Mouse (Mus musculus): ENCODE measurements around the gene Rap1b. TPM values are rescaled to one million over a fixed set of nuclear protein-coding genes. Genes with fewer than 3 reads are reported as not detected.

Gene Rap1b
- polyA plus RNA-seq, 1 experiment from 2014 or later = 202 TPM

DNA sequence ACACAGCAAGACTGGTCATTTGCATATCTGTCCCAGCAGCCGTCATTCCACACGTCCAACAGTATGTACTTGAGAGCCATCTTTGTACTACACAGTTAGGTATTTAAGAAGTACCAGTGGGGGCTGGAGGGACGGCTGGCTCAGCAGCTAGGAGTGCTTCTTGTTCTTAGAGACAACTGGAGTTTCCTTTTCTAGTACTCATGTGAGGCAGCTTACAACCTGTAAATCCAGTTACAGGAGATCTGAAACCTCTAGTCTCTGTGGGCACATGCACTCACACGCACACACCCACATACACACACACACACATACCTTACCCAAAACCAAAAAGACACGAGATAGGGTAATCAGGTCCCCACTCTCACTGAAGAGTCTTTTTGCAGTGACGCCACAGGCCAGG is 18.9 kb upstream of the Rap1b start:
- Histone ChIP-seq H3K4me2 (ENCODE audit: low read depth, low read length) (no peak overlapping the region), H3K4me1 (ENCODE audit: control insufficient read depth, insufficient read depth, low read length) (no peaks in the 10 kb centered on the region), H3K27ac (replicated peaks; ENCODE audit: low read depth, low read length) (no peak overlapping the region), H3K9me3 (ENCODE audit: control insufficient read depth, low read length) (no peaks in the 10 kb centered on the region), H3K27me3 (replicated peaks; ENCODE audit: control insufficient read depth, insufficient read depth, low read length) (no peaks in the 10 kb centered on the region), H3K36me3 (ENCODE audit: control insufficient read depth, insufficient read depth, low read length) (no peaks in the 10 kb centered on the region), H3K9ac (ENCODE audit: low read depth, low read length) (no peak overlapping the region), H3K4me3 (ENCODE audit: low read depth, low read length) (no peak overlapping the region)
- WGBS = 72% methylated on average over 6 of the region's 6 CpGs
- ATAC-seq (ENCODE audit: low read depth) (0 out of 2 replicates have a peak, but pooled peaks have one; percentile 28), DNase-seq (ENCODE audit: low spot score) (peak; percentile 47)

DNA sequence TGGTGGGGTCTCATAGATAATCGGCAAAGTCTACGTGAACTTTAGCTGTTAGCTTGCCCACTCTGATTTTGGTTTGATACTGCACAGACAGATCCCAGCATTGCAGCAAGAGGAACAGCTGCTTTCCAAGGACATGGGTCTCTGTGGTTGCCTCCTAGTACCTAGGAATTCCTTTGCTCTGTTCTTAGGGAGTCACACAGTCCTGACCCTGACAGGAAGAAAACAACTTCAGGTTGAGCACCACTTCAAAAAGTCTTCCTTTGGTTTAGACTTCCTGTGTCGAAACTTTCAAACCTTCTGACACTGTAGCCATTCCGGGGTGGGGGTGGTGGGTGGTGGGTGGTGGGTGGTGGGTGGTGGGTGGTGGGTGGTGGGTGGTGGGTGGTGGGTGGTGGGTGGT is 18.4 kb upstream of the Rap1b start:
- Histone ChIP-seq H3K27ac (replicated peaks; ENCODE audit: low read depth, low read length) (no peak overlapping the region), H3K27me3 (replicated peaks; ENCODE audit: control insufficient read depth, insufficient read depth, low read length) (no peaks in the 10 kb centered on the region), H3K4me1 (ENCODE audit: control insufficient read depth, insufficient read depth, low read length) (no peaks in the 10 kb centered on the region), H3K36me3 (ENCODE audit: control insufficient read depth, insufficient read depth, low read length) (no peaks in the 10 kb centered on the region), H3K4me3 (ENCODE audit: low read depth, low read length) (no peak overlapping the region), H3K9ac (ENCODE audit: low read depth, low read length) (no peak overlapping the region), H3K9me3 (ENCODE audit: control insufficient read depth, low read length) (no peaks in the 10 kb centered on the region), H3K4me2 (ENCODE audit: low read depth, low read length) (no peak overlapping the region)
- ATAC-seq (ENCODE audit: low read depth) (no peak), DNase-seq (ENCODE audit: low spot score) (no peak)
- WGBS = 81% methylated on average over 3 of the region's 4 CpGs

DNA sequence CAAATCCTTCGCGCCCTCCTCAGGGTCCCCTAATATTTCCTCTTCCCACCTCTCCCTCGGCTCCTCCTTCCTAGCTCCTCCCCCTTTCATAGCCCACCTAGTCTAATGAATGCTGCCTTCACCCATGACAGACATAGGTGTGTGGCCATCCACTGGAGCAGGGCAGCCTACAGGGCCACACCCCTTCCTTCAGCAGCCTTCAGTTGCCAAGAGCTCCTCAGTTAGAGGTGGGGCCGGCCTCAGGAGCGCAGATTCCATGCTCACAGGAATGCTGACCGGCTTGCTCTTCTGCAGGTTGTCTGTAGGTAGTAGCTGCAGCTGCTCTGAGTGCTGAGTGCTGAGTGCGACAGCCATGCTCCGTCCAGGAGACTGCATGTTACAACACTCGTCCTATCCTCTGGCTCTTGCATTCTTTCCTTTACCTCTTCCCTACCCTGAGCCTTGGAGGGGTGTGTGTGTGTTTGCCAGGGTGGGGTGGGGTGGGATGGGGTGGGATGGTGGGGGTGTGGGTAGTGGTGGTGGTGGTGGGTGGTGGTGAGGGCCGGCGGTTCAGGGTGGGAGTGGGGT is 16.3 kb upstream of the Rap1b start:
- Histone ChIP-seq H3K9me3 (ENCODE audit: control insufficient read depth, low read length) (no peaks in the 10 kb centered on the region), H3K27me3 (replicated peaks; ENCODE audit: control insufficient read depth, insufficient read depth, low read length) (no peaks in the 10 kb centered on the region), H3K9ac (ENCODE audit: low read depth, low read length) (no peak overlapping the region), H3K4me2 (ENCODE audit: low read depth, low read length) (no peak overlapping the region), H3K27ac (replicated peaks; ENCODE audit: low read depth, low read length) (no peak overlapping the region), H3K4me1 (ENCODE audit: control insufficient read depth, insufficient read depth, low read length) (no peaks in the 10 kb centered on the region), H3K4me3 (ENCODE audit: low read depth, low read length) (no peak overlapping the region), H3K36me3 (ENCODE audit: control insufficient read depth, insufficient read depth, low read length) (no peaks in the 10 kb centered on the region)
- DNase-seq (ENCODE audit: low spot score) (peak; percentile 68), ATAC-seq (ENCODE audit: low read depth) (peak; percentile 83; the same call in 1 of the 2 replicates)
- WGBS = 67% methylated on average over 11 of the region's 11 CpGs

DNA sequence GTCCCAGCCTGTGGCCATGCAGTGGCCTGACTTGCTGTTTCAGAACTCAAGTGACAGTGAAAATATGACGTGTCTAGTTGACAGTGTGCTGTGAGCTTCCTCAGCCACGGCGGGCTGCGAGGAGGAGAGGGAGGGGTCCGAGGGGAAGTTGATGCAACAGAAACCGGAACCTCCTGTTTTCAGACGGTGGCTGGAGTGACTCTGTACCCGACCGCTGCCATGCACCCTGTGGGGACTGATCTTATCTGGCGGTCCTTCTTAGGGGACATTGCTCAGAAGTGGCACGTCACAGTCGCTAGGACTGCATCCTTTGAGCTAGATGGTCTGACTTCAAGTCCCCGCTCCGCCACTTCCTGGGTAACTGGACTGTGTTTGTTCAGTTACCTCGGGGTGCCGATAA is 15.1 kb upstream of the Rap1b start:
- WGBS = 73% methylated on average over 14 of the region's 16 CpGs
- no peaks in the 10 kb centered on the region for H3K4me1 ChIP-seq (ENCODE audit: control insufficient read depth, insufficient read depth, low read length)
- no peak for DNase-seq (ENCODE audit: low spot score)
- H3K9ac ChIP-seq (ENCODE audit: low read depth, low read length) = no peak overlapping the region
- H3K4me2 ChIP-seq (ENCODE audit: low read depth, low read length) = no peak overlapping the region
- no peaks in the 10 kb centered on the region for H3K9me3 ChIP-seq (ENCODE audit: control insufficient read depth, low read length)
- no peaks in the 10 kb centered on the region for H3K27me3 ChIP-seq (replicated peaks; ENCODE audit: control insufficient read depth, insufficient read depth, low read length)
- no peak for ATAC-seq (ENCODE audit: low read depth)
- no peak overlapping the region for H3K27ac ChIP-seq (replicated peaks; ENCODE audit: low read depth, low read length)
- no peak overlapping the region for H3K4me3 ChIP-seq (ENCODE audit: low read depth, low read length)
- no peaks in the 10 kb centered on the region for H3K36me3 ChIP-seq (ENCODE audit: control insufficient read depth, insufficient read depth, low read length)

DNA sequence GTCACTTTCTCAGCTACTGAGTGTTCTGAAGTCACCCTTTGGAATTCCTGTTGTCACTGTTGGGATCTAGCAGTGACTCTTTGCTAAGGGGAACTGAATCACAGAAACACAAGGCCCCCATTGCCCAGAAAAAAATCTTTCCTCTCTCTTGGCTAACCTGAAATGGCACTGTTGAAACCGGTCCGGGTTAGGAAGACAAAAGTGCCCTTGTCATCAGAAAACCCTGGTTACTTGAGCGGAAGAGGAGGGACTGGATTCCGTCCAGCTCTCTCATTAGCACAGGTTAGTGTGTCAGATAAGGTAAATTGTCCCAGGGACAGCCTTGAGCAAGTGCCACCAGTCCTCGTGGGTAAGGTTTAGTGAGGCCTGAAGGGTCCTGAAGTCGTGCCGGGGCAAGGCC is 14.5 kb upstream of the Rap1b start:
- no peak for DNase-seq (ENCODE audit: low spot score)

DNA sequence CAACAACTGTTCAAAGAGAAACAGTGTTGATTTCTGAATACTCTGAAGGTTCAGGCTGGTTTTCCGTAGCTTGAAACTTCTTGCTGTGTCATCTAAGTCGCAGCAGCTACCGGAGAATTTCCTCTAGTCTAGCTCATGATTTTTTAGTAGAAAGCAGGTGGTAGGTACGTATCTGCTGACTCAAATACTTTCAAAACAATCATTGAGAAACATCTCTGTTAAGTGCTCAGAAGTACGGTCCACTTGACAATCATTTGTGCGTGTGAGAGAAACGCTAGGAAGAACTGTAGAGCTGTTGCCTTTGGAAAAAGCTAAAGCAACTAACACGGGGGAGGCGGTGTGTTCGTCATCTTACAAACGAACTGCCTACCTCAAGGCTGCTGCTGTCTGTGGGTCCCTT is 14.0 kb upstream of the Rap1b start:
- no peak overlapping the region for H3K4me2 ChIP-seq (ENCODE audit: low read depth, low read length)
- no peaks in the 10 kb centered on the region for H3K27me3 ChIP-seq (replicated peaks; ENCODE audit: control insufficient read depth, insufficient read depth, low read length)
- H3K4me3 ChIP-seq (ENCODE audit: low read depth, low read length) = no peak overlapping the region
- no peak overlapping the region for H3K9ac ChIP-seq (ENCODE audit: low read depth, low read length)
- 87% methylated on average over 11 of the region's 11 CpGs for WGBS
- H3K27ac ChIP-seq (replicated peaks; ENCODE audit: low read depth, low read length) = no peak overlapping the region
- ATAC-seq (ENCODE audit: low read depth) (no peak), DNase-seq (ENCODE audit: low spot score) (no peak)
- no peaks in the 10 kb centered on the region for H3K4me1 ChIP-seq (ENCODE audit: control insufficient read depth, insufficient read depth, low read length)
- H3K9me3 ChIP-seq (ENCODE audit: control insufficient read depth, low read length) = no peaks in the 10 kb centered on the region
- no peaks in the 10 kb centered on the region for H3K36me3 ChIP-seq (ENCODE audit: control insufficient read depth, insufficient read depth, low read length)

More for the DNA sequence above, 14.5 kb upstream of the Rap1b start:
- Histone ChIP-seq H3K4me3 (ENCODE audit: low read depth, low read length) (no peak overlapping the region), H3K4me1 (ENCODE audit: control insufficient read depth, insufficient read depth, low read length) (no peaks in the 10 kb centered on the region), H3K27ac (replicated peaks; ENCODE audit: low read depth, low read length) (no peak overlapping the region), H3K9ac (ENCODE audit: low read depth, low read length) (no peak overlapping the region), H3K4me2 (ENCODE audit: low read depth, low read length) (no peak overlapping the region), H3K27me3 (replicated peaks; ENCODE audit: control insufficient read depth, insufficient read depth, low read length) (no peaks in the 10 kb centered on the region), H3K36me3 (ENCODE audit: control insufficient read depth, insufficient read depth, low read length) (no peaks in the 10 kb centered on the region), H3K9me3 (ENCODE audit: control insufficient read depth, low read length) (no peaks in the 10 kb centered on the region)
- ATAC-seq (ENCODE audit: low read depth) = no peak
- WGBS = 77% methylated on average over 7 of the region's 7 CpGs

DNA sequence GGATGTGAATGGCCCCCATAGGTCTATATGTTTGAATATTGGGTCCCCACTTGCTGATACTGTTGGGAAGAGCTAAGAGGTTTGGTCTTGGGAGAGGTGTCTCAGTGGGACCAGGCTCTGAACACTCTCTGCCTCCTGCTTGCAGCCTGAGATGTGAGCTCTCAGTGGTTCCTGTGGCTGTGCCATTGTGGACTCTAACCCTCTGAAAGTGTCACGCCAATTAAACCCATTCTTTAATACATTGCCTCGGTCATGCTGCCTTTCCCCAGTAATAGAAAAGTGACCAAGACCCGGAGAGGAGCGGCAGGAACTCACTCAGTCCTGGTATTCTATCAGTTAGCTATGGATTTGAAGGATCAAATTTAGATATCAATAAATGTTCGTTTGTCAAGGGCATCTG is 12.4 kb upstream of the Rap1b start:
- no peak for ATAC-seq (ENCODE audit: low read depth)
- WGBS = 72% methylated on average over 5 of the region's 5 CpGs
- Histone ChIP-seq H3K9ac (ENCODE audit: low read depth, low read length) (no peak overlapping the region), H3K9me3 (ENCODE audit: control insufficient read depth, low read length) (no peaks in the 10 kb centered on the region), H3K4me2 (ENCODE audit: low read depth, low read length) (no peak overlapping the region), H3K4me3 (ENCODE audit: low read depth, low read length) (no peak overlapping the region), H3K36me3 (ENCODE audit: control insufficient read depth, insufficient read depth, low read length) (no peaks in the 10 kb centered on the region), H3K27ac (replicated peaks; ENCODE audit: low read depth, low read length) (no peak overlapping the region), H3K4me1 (ENCODE audit: control insufficient read depth, insufficient read depth, low read length) (no peaks in the 10 kb centered on the region), H3K27me3 (replicated peaks; ENCODE audit: control insufficient read depth, insufficient read depth, low read length) (no peaks in the 10 kb centered on the region)
- DNase-seq (ENCODE audit: low spot score) = no peak

DNA sequence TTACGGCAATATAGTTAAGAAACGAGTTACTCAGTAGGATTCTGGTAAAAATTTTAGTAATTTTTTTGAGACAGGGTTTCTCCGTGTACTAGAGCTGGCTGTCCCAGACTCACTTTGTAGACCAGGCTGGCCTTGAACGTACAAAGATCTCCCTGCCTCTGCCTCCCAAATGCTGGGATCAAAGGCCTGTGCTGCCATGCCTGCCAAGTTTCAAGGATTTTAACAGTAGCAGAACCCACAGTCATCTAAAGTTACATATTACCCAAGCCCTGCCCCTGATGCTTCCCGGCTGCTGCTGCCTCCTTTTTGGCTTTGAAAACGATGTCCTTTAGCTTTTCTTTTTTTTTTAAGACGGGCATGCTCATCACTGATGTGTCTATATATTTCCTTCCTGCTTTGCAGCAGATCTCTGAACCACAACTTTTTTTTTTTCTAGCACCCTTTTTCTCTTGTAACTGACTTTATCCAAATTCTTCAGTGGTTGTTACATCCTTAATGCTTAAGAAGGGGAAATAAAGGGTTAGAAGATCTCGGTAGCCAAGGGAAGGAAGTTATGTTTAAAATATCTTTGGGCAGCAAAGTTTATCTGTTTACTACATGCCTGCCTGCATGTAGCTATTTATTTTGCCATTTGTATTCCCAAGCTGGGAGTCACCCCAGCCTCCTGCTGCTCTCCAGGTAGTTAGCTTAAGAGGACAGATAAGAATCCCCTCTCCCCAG is 10.3 kb upstream of the Rap1b start:
- no peak overlapping the region for H3K9ac ChIP-seq (ENCODE audit: low read depth, low read length)
- ATAC-seq (ENCODE audit: low read depth) (no peak), DNase-seq (ENCODE audit: low spot score) (no peak)
- H3K4me2 ChIP-seq (ENCODE audit: low read depth, low read length) = no peak overlapping the region
- H3K4me3 ChIP-seq (ENCODE audit: low read depth, low read length) = no peak overlapping the region
- no peaks in the 10 kb centered on the region for H3K36me3 ChIP-seq (ENCODE audit: control insufficient read depth, insufficient read depth, low read length)
- 73% methylated on average over 8 of the region's 8 CpGs for WGBS
- no peak overlapping the region for H3K27ac ChIP-seq (replicated peaks; ENCODE audit: low read depth, low read length)
- no peaks in the 10 kb centered on the region for H3K27me3 ChIP-seq (replicated peaks; ENCODE audit: control insufficient read depth, insufficient read depth, low read length)
- no peaks in the 10 kb centered on the region for H3K9me3 ChIP-seq (ENCODE audit: control insufficient read depth, low read length)
- H3K4me1 ChIP-seq (ENCODE audit: control insufficient read depth, insufficient read depth, low read length) = no peaks in the 10 kb centered on the region

DNA sequence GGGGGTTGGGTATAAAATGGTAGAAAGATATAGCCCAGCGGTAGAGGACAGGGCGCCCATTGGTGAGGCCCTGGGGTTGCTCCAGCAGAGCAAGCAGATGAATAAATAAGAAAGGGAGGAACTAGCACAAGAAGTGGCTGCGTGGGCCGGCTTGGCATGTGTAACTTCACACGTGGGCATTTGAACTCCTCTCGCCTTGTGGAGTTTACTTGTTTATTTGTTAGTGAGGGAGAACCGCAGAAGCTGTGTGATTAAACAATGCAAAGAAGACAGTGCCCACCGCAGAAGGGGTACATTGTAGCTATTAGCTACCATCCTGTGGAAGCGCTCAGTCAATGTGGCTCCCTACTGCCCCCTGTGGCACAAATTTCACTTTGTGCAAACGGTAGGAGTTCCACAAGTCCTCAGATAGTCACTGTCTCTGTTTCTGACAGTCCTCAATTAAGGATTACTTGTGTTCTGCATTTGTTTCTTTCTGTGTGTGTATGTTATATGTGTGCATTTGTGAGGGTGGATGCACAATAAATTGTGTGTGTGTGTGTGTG is 6.9 kb upstream of the Rap1b start:
- no peak overlapping the region for H3K4me2 ChIP-seq (ENCODE audit: low read depth, low read length)
- H3K27ac ChIP-seq (replicated peaks; ENCODE audit: low read depth, low read length) = no peak overlapping the region
- 89% methylated on average over 10 of the region's 10 CpGs for WGBS
- no peaks in the 10 kb centered on the region for H3K36me3 ChIP-seq (ENCODE audit: control insufficient read depth, insufficient read depth, low read length)
- ATAC-seq (ENCODE audit: low read depth) = no peak
- no peaks in the 10 kb centered on the region for H3K4me1 ChIP-seq (ENCODE audit: control insufficient read depth, insufficient read depth, low read length)
- no peak overlapping the region for H3K4me3 ChIP-seq (ENCODE audit: low read depth, low read length)
- no peak overlapping the region for H3K9ac ChIP-seq (ENCODE audit: low read depth, low read length)
- DNase-seq (ENCODE audit: low spot score) = no peak
- H3K9me3 ChIP-seq (ENCODE audit: control insufficient read depth, low read length) = no peaks in the 10 kb centered on the region
- H3K27me3 ChIP-seq (replicated peaks; ENCODE audit: control insufficient read depth, insufficient read depth, low read length) = no peaks in the 10 kb centered on the region

All from embryonic facial prominence, embryonic 14.5 days (tissue).